Mouse (Mus musculus) liver, postnatal 0 days (tissue): ENCODE measurements at regions not wholly inside any gene's neighbourhood (a gene's known extent, or its start where the extent isn't known, plus 50 kb on each side); places are given as distances from the start of the nearest gene placed in this dataset.

Experiments used
- ATAC-seq: fragments of 200-750 bp; cut with Nextera tagmentation; 2 replicates; pipeline ENCODE4 v1.8.0; 2017; ENCODE audit warnings: mild to moderate bottlenecking, moderate library complexity
- DNase-seq: peaks from one replicate; pipeline ENCODE4 v3.0.0-alpha.2; 2016
- H3K27ac ChIP-seq: fragments of 300-500 bp; sonication (generic); 2 replicates; pipeline ENCODE4 v1.5.1; 2014; ENCODE audit warnings: antibody characterized with exemption, moderate library complexity, mild to moderate bottlenecking, low read depth
- H3K27me3 ChIP-seq: fragments of 300-500 bp; sonication (generic); 2 replicates; pipeline ENCODE4 v1.6.1; 2014; ENCODE audit warnings: low read length, control low read depth, mixed read lengths; ENCODE audit not compliant: insufficient read depth
- H3K36me3 ChIP-seq: fragments of 300-500 bp; sonication (generic); replicated peaks from 2 replicates; pipeline ENCODE4 v1.6.1; 2014; ENCODE audit warnings: mild to moderate bottlenecking, control low read depth, low read length, moderate library complexity, mixed read lengths; ENCODE audit not compliant: insufficient read depth
- H3K4me1 ChIP-seq: fragments of 300-500 bp; sonication (generic); 2 replicates; pipeline ENCODE4 v1.6.1; 2014; ENCODE audit warnings: antibody characterized with exemption, mild to moderate bottlenecking, control low read depth; ENCODE audit not compliant: insufficient read depth
- H3K4me2 ChIP-seq: fragments of 300-500 bp; sonication (generic); 2 replicates; pipeline ENCODE4 v1.6.1; 2014; ENCODE audit warnings: low read depth, mild to moderate bottlenecking, low read length, moderate library complexity, mixed read lengths
- H3K4me3 ChIP-seq: fragments of 300-500 bp; sonication (generic); 2 replicates; pipeline ENCODE4 v1.5.1; 2014; ENCODE audit warnings: low read depth, low read length
- H3K9ac ChIP-seq: fragments of 300-500 bp; sonication (generic); replicated peaks from 2 replicates; pipeline ENCODE4 v1.6.1; 2014; ENCODE audit warnings: mild to moderate bottlenecking, moderate library complexity
- H3K9me3 ChIP-seq: fragments of 300-500 bp; sonication (generic); 2 replicates; pipeline ENCODE4 v1.6.1; 2016; ENCODE audit warnings: mild to moderate bottlenecking, control low read depth, low read length, mixed read lengths
- CTCF ChIP-seq: sonication (generic); IDR thresholded peaks from 2 replicates; pipeline ENCODE4 v1.5.1; 2016; ENCODE audit warnings: antibody characterized with exemption, low read depth
- EP300 ChIP-seq: IDR thresholded peaks from 2 replicates; pipeline ENCODE4 v1.6.1; 2016; ENCODE audit warnings: antibody characterized with exemption, low read depth, mild to moderate bottlenecking
- WGBS: fragments of 180-500 bp; shearing (Covaris S2); extraction: QIAGEN DNeasy Blood & Tissue Kit; methylation state at CpG from one replicate; pipeline ENCODE4 v1.1.7; 2014; ENCODE audit not compliant: insufficient replicate concordance; 5-methylcytosine and 5-hydroxymethylcytosine counted together

DNA sequence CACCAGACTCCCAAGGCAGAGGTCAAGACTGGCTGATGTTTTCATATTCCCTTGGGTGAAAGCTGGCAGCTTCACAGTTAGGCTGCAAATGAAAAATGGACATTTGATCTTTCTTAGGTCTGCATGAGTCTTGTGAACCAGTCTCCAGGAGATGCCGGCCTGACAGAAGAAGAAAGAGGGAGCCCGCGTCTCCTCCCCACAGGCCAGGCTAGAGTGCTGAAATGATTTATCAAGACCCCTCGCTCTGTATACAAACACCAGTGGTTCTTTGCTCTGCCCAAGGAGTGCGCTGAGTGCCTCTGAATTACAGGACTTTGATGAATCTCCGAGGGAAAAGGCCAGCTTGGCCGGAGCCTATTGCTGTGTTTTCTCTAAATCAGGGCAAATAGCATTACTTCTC lies 355.7 kb downstream of the Adra2a start:
- H3K4me2 ChIP-seq: no peak overlapping the region
- no peak overlapping the region for H3K9ac ChIP-seq
- H3K4me1 ChIP-seq: no peaks in the 10 kb centered on the region
- WGBS: 60% methylated on average over 7 of the region's 7 CpGs
- no peak overlapping the region for H3K4me3 ChIP-seq
- TF ChIP-seq CTCF: no peak
- no peak for TF ChIP-seq EP300
- no peaks in the 10 kb centered on the region for H3K9me3 ChIP-seq
- H3K27me3 ChIP-seq: no peaks in the 10 kb centered on the region
- H3K27ac ChIP-seq: no peak overlapping the region
- no peak for DNase-seq
- no peaks in the 10 kb centered on the region for H3K36me3 ChIP-seq
- ATAC-seq: no peak

GRCm38 (mm10) chr19:54407904-54408303 lies 364.0 kb downstream of the Adra2a start:
- 78% methylated on average over 4 of the region's 4 CpGs for WGBS
- no peaks in the 10 kb centered on the region for H3K27me3 ChIP-seq
- DNase-seq (no peak), ATAC-seq (no peak)
- no peak overlapping the region for H3K4me2 ChIP-seq
- H3K9me3 ChIP-seq: no peaks in the 10 kb centered on the region
- no peaks in the 10 kb centered on the region for H3K36me3 ChIP-seq
- H3K4me3 ChIP-seq: no peak overlapping the region
- TF ChIP-seq CTCF (no peak), EP300 (no peak)
- H3K4me1 ChIP-seq: no peaks in the 10 kb centered on the region
- no peak overlapping the region for H3K9ac ChIP-seq
- no peak overlapping the region for H3K27ac ChIP-seq

DNA sequence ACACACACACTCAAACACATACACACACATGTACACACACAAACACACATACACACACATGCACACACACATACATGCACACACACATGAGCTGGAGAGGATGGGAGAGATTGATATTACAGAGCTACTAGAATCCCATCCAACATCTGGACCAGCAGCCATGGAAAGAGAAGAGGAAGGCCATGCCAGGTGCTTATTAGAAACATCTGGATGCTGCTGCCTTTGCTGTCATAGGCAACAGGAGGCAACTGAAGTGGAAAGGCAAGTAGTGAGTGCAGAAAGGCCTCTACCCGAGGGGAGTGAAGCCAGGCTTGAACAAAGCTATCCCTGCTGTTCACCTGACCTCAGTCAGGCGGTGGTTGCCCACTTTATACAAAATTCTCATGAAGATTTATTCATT lies 385.1 kb downstream of the Adra2a start:
- H3K9ac ChIP-seq: no peak overlapping the region

GRCm38 (mm10) chr19:54440713-54441112 lies 396.8 kb downstream of the Adra2a start:
- no peak overlapping the region for H3K27ac ChIP-seq
- H3K27me3 ChIP-seq: no peaks in the 10 kb centered on the region
- TF ChIP-seq EP300 (no peak), CTCF (no peak)
- 52% methylated on average over 2 of the region's 2 CpGs for WGBS
- no peaks in the 10 kb centered on the region for H3K9me3 ChIP-seq
- no peak overlapping the region for H3K9ac ChIP-seq
- H3K36me3 ChIP-seq: no peaks in the 10 kb centered on the region
- ATAC-seq (no peak), DNase-seq (no peak)
- H3K4me2 ChIP-seq: no peak overlapping the region
- H3K4me3 ChIP-seq: no peak overlapping the region
- H3K4me1 ChIP-seq: no peaks in the 10 kb centered on the region

More for the DNA sequence above, 385.1 kb downstream of the Adra2a start:
- Histone ChIP-seq H3K4me1 (no peaks in the 10 kb centered on the region; the same call in 1 of the 2 replicates), H3K27ac (no peak overlapping the region), H3K9me3 (peaks cover 3% of the 10 kb centered on the region; the same call in 1 of the 2 replicates), H3K36me3 (no peaks in the 10 kb centered on the region), H3K4me3 (no peak overlapping the region), H3K27me3 (no peaks in the 10 kb centered on the region), H3K4me2 (no peak overlapping the region)
- TF ChIP-seq EP300 (no peak), CTCF (no peak)
- WGBS: 52% methylated on average over 2 of the region's 2 CpGs
- ATAC-seq (no peak), DNase-seq (no peak)

DNA sequence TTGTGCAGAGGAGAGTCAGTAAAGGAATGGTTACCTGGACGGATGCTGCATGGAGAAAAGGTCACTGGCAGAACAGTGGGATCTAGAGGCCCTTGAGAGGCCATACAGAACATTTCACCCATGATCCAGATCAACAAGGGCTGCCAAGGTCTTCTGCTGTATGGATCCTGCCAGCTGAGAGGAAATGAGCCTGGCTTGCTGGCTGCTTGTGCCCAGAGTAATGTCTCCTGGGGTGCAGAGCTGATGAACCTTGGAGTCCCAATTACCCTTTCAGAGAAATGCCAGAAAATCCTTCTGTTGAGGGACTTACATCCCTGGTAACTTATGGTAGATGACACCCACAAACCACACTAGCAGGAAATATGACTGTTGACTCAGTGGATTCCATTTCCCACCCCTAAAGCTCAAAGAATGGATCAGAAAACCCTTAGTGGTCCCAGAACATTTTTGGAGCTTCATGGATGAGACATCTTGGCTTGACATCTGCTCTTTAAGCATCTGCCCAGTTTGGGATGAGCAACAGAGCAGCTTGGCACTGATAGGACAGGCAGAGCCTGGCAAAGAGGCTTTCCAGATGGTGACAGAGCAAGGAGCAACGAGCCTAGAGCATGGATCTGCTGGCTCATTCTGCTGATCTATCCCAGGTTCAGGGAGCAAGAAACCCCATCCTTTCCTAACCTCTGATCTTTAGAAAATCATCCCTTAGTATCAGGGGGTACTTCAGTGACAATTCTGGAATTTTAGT lies 416.6 kb downstream of the Adra2a start:
- no peak for TF ChIP-seq CTCF
- TF ChIP-seq EP300: no peak
- DNase-seq: no peak
- no peaks in the 10 kb centered on the region for H3K9me3 ChIP-seq
- no peak overlapping the region for H3K9ac ChIP-seq
- no peak overlapping the region for H3K4me2 ChIP-seq
- 54% methylated on average over 2 of the region's 2 CpGs for WGBS
- H3K27me3 ChIP-seq: no peaks in the 10 kb centered on the region
- ATAC-seq: no peak
- H3K27ac ChIP-seq: no peak overlapping the region
- H3K36me3 ChIP-seq: no peaks in the 10 kb centered on the region
- no peak overlapping the region for H3K4me3 ChIP-seq
- no peaks in the 10 kb centered on the region for H3K4me1 ChIP-seq

DNA sequence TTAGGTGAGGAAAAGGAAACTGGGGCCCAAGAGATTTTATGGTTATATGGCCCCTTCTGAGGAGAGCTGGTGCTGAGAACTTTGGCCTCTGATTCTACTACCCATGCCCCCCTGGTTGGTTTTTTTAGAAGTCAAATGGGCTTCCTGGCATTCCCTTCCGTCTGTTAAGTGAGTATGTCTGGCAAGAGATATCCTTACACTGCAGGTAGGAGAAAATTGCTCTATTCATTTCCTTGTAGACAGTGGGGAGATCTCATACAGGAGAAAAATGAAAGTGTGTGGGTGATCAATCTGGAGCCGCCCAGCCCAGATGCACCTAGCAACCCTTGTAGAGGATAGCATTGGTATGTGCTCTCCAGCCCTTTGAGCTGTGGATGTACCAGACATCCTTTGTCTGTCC lies 418.5 kb downstream of the Adra2a start:
- Histone ChIP-seq H3K36me3 (no peaks in the 10 kb centered on the region), H3K4me1 (no peaks in the 10 kb centered on the region), H3K9ac (no peak overlapping the region), H3K4me3 (no peak overlapping the region), H3K4me2 (no peak overlapping the region), H3K27me3 (no peaks in the 10 kb centered on the region), H3K27ac (no peak overlapping the region), H3K9me3 (no peaks in the 10 kb centered on the region)
- TF ChIP-seq CTCF: no peak
- DNase-seq (no peak), ATAC-seq (no peak)
- 69% methylated on average over 2 of the region's 2 CpGs for WGBS

DNA sequence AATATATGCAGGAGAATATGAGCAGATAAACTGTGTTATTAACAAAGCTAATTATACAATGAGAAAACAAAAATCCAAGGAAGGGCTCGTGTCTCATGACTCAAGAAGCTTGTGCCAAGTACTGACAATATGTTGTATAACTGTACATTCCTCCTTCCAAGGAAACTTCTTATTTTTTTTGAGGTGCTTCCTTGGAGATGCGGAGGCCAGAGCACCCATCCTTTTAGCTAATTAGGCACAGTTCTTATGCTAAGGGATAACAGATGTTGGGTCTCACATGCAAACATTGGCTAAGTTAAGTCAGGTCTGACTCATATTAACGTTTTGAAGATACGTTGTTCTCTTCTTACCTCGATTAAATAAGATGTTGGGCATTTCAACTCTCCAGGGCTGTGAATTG lies 426.1 kb downstream of the Adra2a start:
- H3K36me3 ChIP-seq: no peaks in the 10 kb centered on the region
- no peaks in the 10 kb centered on the region for H3K9me3 ChIP-seq
- TF ChIP-seq EP300 (no peak), CTCF (no peak)
- no peak overlapping the region for H3K4me3 ChIP-seq
- no peak overlapping the region for H3K9ac ChIP-seq
- H3K27me3 ChIP-seq: no peaks in the 10 kb centered on the region
- WGBS: 66% methylated on average over 5 of the region's 5 CpGs
- H3K27ac ChIP-seq: no peak overlapping the region
- H3K4me2 ChIP-seq: no peak overlapping the region
- H3K4me1 ChIP-seq: no peaks in the 10 kb centered on the region
- no peak for DNase-seq
- ATAC-seq: no peak
